Mouse (Mus musculus) heart, postnatal 14 days (tissue): ENCODE results near the gene Brd3. TPM values are rescaled to one million over a fixed set of nuclear protein-coding genes. Genes with fewer than 3 reads are reported as not detected.
"Not testable (repeated sequence)": the region's sequence is repeated elsewhere in the genome, so short reads cannot be mapped to it uniquely, and the experiment has no call there.

ENCODE experiments used
- DNase-seq, 2 experiments: peaks; one replicate each; pipeline ENCODE4 v3.0.0; 2021 to 2022
- intact Hi-C: fragments of 180-260 bp; cut with DNase I; formaldehyde crosslinking; loops from one replicate; pipeline ENCODE4 v1.15.1; 2025
- total RNA-seq, 2 experiments: library from RNA; stranded (reverse); gene quantifications; 2 replicates each; pipeline ENCODE4 v1.2.3; 2021

The Brd3 gene
- total RNA-seq, 2 experiments from 2014 or later = 39.6 to 41.3 TPM

- intact Hi-C loops = loop anchor here (2.0 to 5.0 kb wide), 2 partner anchors 24 to 227 kb away; no protein-coding TSS in a partner anchor
- peak; percentile 98 to 99 for DNase-seq
Observed at GRCm38 (mm10) chr2:27514639-27515328, 7.3 kb upstream of the Brd3 start, which contains the start of gene Wdr5. TSS of gene Wdr5 (plus strand) at chr2:27515157.

- intact Hi-C loops = loop anchor here (2.0 kb wide), 1 partner anchor 25 kb away; no protein-coding TSS in a partner anchor
Observed at GRCm38 (mm10) chr2:27513861-27514260, 6.4 kb upstream of the Brd3 start.

GRCm38 (mm10) chr2:27512909-27513308, 5.4 kb upstream of the Brd3 start:
- intact Hi-C loops = no loop called here
- DNase-seq = no peak

More at GRCm38 (mm10) chr2:27513861-27514260, 6.4 kb upstream of the Brd3 start:
- no peak for DNase-seq

GRCm38 (mm10) chr2:27510706-27511105, 3.2 kb upstream of the Brd3 start:
- DNase-seq = no peak
- intact Hi-C loops = no loop called here

GRCm38 (mm10) chr2:27506658-27507057, 804 bp downstream of the Brd3 start:
- intact Hi-C loops, DNase-seq: not testable (repeated sequence)

GRCm38 (mm10) chr2:27505539-27505938, 1.9 kb downstream of the Brd3 start:
- intact Hi-C loops = no loop called here
- DNase-seq = peak; percentile 13 to 17

GRCm38 (mm10) chr2:27504113-27504885, 3.2 kb downstream of the Brd3 start:
- intact Hi-C loops = no loop called here
- DNase-seq = peak; percentile 23 to 33

GRCm38 (mm10) chr2:27496391-27497028, 11.0 kb downstream of the Brd3 start:
- DNase-seq = no peak
- intact Hi-C loops = no loop called here

- intact Hi-C loops = no loop called here
Observed at GRCm38 (mm10) chr2:27493971-27494370, 13.5 kb downstream of the Brd3 start.

GRCm38 (mm10) chr2:27490939-27491338, 16.5 kb downstream of the Brd3 start:
- no peak for DNase-seq
- intact Hi-C loops = no loop called here

More at GRCm38 (mm10) chr2:27493971-27494370, 13.5 kb downstream of the Brd3 start:
- DNase-seq = no peak

- intact Hi-C loops = no loop called here
- DNase-seq = no peak
Observed at GRCm38 (mm10) chr2:27488362-27488761, 19.1 kb downstream of the Brd3 start.

GRCm38 (mm10) chr2:27487336-27488049, 20.0 kb downstream of the Brd3 start:
- DNase-seq = no peak
- intact Hi-C loops = no loop called here

GRCm38 (mm10) chr2:27486725-27487124, 20.7 kb downstream of the Brd3 start:
- intact Hi-C loops = no loop called here
- no peak for DNase-seq

- no peak for DNase-seq
- intact Hi-C loops = no loop called here
Observed at GRCm38 (mm10) chr2:27482265-27482861, 25.1 kb downstream of the Brd3 start.

- no peak for DNase-seq
- intact Hi-C loops = no loop called here
Observed at GRCm38 (mm10) chr2:27480367-27480766, 27.1 kb downstream of the Brd3 start.

GRCm38 (mm10) chr2:27479821-27480220, 27.6 kb downstream of the Brd3 start:
- DNase-seq = no peak
- intact Hi-C loops = no loop called here

- intact Hi-C loops = no loop called here
- peak in 1 of 2 experiments; percentile 36 for DNase-seq
Observed at GRCm38 (mm10) chr2:27476303-27477192, 30.9 kb downstream of the Brd3 start.

GRCm38 (mm10) chr2:27475495-27476302, 31.8 kb downstream of the Brd3 start:
- intact Hi-C loops = loop anchor here (2.0 kb wide), 1 partner anchor 41 kb away; no protein-coding TSS in a partner anchor
- peak; percentile 93 to 97 for DNase-seq
